11 mouse cellular contexts compared by ENCODE assay signal in genomic region chr9:21034481-21035085, GRCm38 (mm10). TPM values are rescaled to one million over a fixed set of nuclear protein-coding genes. Genes with fewer than 3 reads are reported as not detected.
A peak's percentile ranks its signal among the peaks of the same experiment; 100 is the strongest.
DNase-seq lines count a peak whose midpoint lies in the region; ATAC-seq and TF ChIP-seq lines count a peak whose summit lies in the region.
"Had no signal": no experiment of that assay in that cellular context is flagged by ENCODE, and none has a peak within 500 bp of the region (broad histone marks: within the 10 kb centered on the region; RNA-seq: fewer than 3 reads in every experiment).

No protein-coding gene starts in this region.

- H3K27ac ChIP-seq in forebrain, embryonic 11.5 days (ENCODE audit: low read depth, low read length) = no peak overlapping the region
- no peak overlapping the region for H3K27ac ChIP-seq in forebrain, embryonic 14.5 days (ENCODE audit: low read depth, low read length)
- no peak overlapping the region for H3K27ac ChIP-seq in kidney, postnatal 0 days
- no peak overlapping the region for H3K27ac ChIP-seq in thymus, adult 2 months (ENCODE audit: control insufficient read depth, insufficient read depth, low read length)

- WGBS in forebrain, embryonic 11.5 days = 3% methylated on average over 17 of the region's 17 CpGs
- 2% methylated on average over 17 of the region's 17 CpGs for WGBS in forebrain, embryonic 14.5 days
- WGBS in kidney, postnatal 0 days = 6% methylated on average over 17 of the region's 17 CpGs
- WGBS in thymus, adult 2 months = 13% methylated on average over 17 of the region's 17 CpGs

- H3K4me3 ChIP-seq in forebrain, embryonic 11.5 days (ENCODE audit: low read depth, low read length) = no peak overlapping the region
- no peak overlapping the region for H3K4me3 ChIP-seq in forebrain, embryonic 14.5 days (ENCODE audit: low read depth, low read length)
- peak overlapping the region; percentile 85 for H3K4me3 ChIP-seq in megakaryocyte, embryonic 14.5 days (replicated peaks)
- no peak overlapping the region for H3K4me3 ChIP-seq in kidney, postnatal 0 days (replicated peaks; ENCODE audit: low read depth, low read length)
- H3K4me3 ChIP-seq in thymus, adult 2 months (ENCODE audit: control insufficient read depth, insufficient read depth, low read length) = no peak overlapping the region

- TF ChIP-seq POLR2A in thymus, adult 2 months (IDR thresholded peaks at IDR 0.05; ENCODE audit: control insufficient read depth, extremely low read depth, insufficient read depth, low read length, poor library complexity) = no peak

- no peaks in the 10 kb centered on the region for H3K9me3 ChIP-seq in forebrain, embryonic 11.5 days (ENCODE audit: control insufficient read depth, low read length)
- no peaks in the 10 kb centered on the region; the same call in 1 of the 2 replicates for H3K9me3 ChIP-seq in forebrain, embryonic 14.5 days (replicated peaks; ENCODE audit: control insufficient read depth, low read length)
- H3K9me3 ChIP-seq in megakaryocyte, embryonic 14.5 days = peaks cover 21% of the 10 kb centered on the region
- H3K9me3 ChIP-seq in kidney, postnatal 0 days (replicated peaks; ENCODE audit: low read length) = no peaks in the 10 kb centered on the region

- H3K9ac ChIP-seq in forebrain, embryonic 11.5 days (ENCODE audit: low read length) = no peak overlapping the region
- no peak overlapping the region for H3K9ac ChIP-seq in forebrain, embryonic 14.5 days (ENCODE audit: low read length)
- H3K9ac ChIP-seq in kidney, postnatal 0 days (ENCODE audit: low read depth, low read length) = no peak overlapping the region

- H3K4me1 ChIP-seq in forebrain, embryonic 11.5 days (replicated peaks; ENCODE audit: control insufficient read depth, insufficient read depth, low read length) = peaks cover 27% of the 10 kb centered on the region
- H3K4me1 ChIP-seq in forebrain, embryonic 14.5 days (ENCODE audit: control insufficient read depth, insufficient read depth, low read length) = peaks cover 6% of the 10 kb centered on the region
- H3K4me1 ChIP-seq in megakaryocyte, embryonic 14.5 days = peaks cover 85% of the 10 kb centered on the region
- peaks cover 35% of the 10 kb centered on the region for H3K4me1 ChIP-seq in kidney, postnatal 0 days (replicated peaks; ENCODE audit: insufficient read depth, low read length)
- peaks cover 34% of the 10 kb centered on the region for H3K4me1 ChIP-seq in thymus, adult 2 months (replicated peaks; ENCODE audit: control insufficient read depth, insufficient read depth, low read length)

- no peak for DNase-seq in forebrain, embryonic 11.5 days (ENCODE audit: low spot score)
- DNase-seq in forebrain, embryonic 14.5 days (ENCODE audit: low spot score) = no peak
- no peak for DNase-seq in kidney, postnatal 0 days (ENCODE audit: low spot score)
- peak; percentile 53 for DNase-seq in retina, postnatal 1 day
- no peak for DNase-seq in gastrocnemius, postnatal 4 days (ENCODE audit: low spot score in 2 of 2)
- no peak for DNase-seq in thymus, adult 2 months
- DNase-seq: adrenal gland, postnatal 14 days; thymus, adult 18-20 months had no signal

- H3K4me2 ChIP-seq in forebrain, embryonic 11.5 days (ENCODE audit: low read depth, low read length, severe bottlenecking) = 0 out of 2 replicates have a peak overlapping the region, but pooled peaks have one; percentile 5
- no peak overlapping the region for H3K4me2 ChIP-seq in forebrain, embryonic 14.5 days (ENCODE audit: low read length)
- 0 out of 2 replicates have a peak overlapping the region, but pooled peaks have one; percentile 5 for H3K4me2 ChIP-seq in kidney, postnatal 0 days (ENCODE audit: low read length)

- no peak for TF ChIP-seq CTCF in kidney, postnatal 0 days (IDR thresholded peaks at IDR 0.05; ENCODE audit: low read depth)
- TF ChIP-seq CTCF in thymus, adult 2 months (IDR thresholded peaks at IDR 0.05; ENCODE audit: borderline replicate concordance, control insufficient read depth, extremely low read depth, insufficient read depth, low read length, poor library complexity) = no peak

- peaks cover 91% of the 10 kb centered on the region for H3K27me3 ChIP-seq in forebrain, embryonic 11.5 days (ENCODE audit: control insufficient read depth, insufficient read depth, low read length)
- peaks cover 89% of the 10 kb centered on the region for H3K27me3 ChIP-seq in forebrain, embryonic 14.5 days (replicated peaks; ENCODE audit: control insufficient read depth, insufficient read depth, low read length)
- H3K27me3 ChIP-seq in megakaryocyte, embryonic 14.5 days (replicated peaks) = peaks cover 77% of the 10 kb centered on the region
- peaks cover 59% of the 10 kb centered on the region for H3K27me3 ChIP-seq in kidney, postnatal 0 days (ENCODE audit: insufficient read depth, low read length)
- H3K27me3 ChIP-seq in thymus, adult 2 months (ENCODE audit: control insufficient read depth, insufficient read depth, low read length) = peaks cover 43% of the 10 kb centered on the region

- no peaks in the 10 kb centered on the region for H3K36me3 ChIP-seq in forebrain, embryonic 11.5 days (ENCODE audit: control insufficient read depth, insufficient read depth, low read length)
- no peaks in the 10 kb centered on the region for H3K36me3 ChIP-seq in forebrain, embryonic 14.5 days (ENCODE audit: control insufficient read depth, insufficient read depth, low read length)
- no peaks in the 10 kb centered on the region for H3K36me3 ChIP-seq in megakaryocyte, embryonic 14.5 days (replicated peaks; ENCODE audit: low read length)
- no peaks in the 10 kb centered on the region for H3K36me3 ChIP-seq in kidney, postnatal 0 days (ENCODE audit: insufficient read depth, low read length)
- H3K36me3 ChIP-seq in thymus, adult 2 months (ENCODE audit: control insufficient read depth, insufficient read depth, low read length) = no peaks in the 10 kb centered on the region

- no peak for ATAC-seq in forebrain, embryonic 11.5 days (replicated peaks; ENCODE audit: low FRiP score)
- no peak for ATAC-seq in forebrain, embryonic 14.5 days
- no peak for ATAC-seq in megakaryocyte, adult 5-6 weeks (ENCODE audit: poor library complexity, severe bottlenecking)
- no peak for ATAC-seq in kidney, postnatal 0 days (replicated peaks; ENCODE audit: low FRiP score, low read depth)

RNA-seq across cellular contexts. Expression of gene Icam5, which starts 2.7 kb away (rescaled TPM):
- polyA plus RNA-seq in forebrain, embryonic 11.5 days (2014; fragmentation: Nextera tagmentation; extraction: Ambion mirVana) = not detected in 2 replicates
- polyA plus RNA-seq in forebrain, embryonic 14.5 days (2014; fragmentation: Nextera tagmentation; extraction: Ambion mirVana) = 0.63 and 1.0 TPM in 2 replicates
- 3.0 and 9.9 TPM in 2 replicates for polyA plus RNA-seq in megakaryocyte, embryonic 14.5 days (2012; ENCODE audit: insufficient read depth, low replicate concordance)
- total RNA-seq in megakaryocyte, adult 5-6 weeks (2015) = not detected in 2 replicates
- not detected in 2 replicates for total RNA-seq in megakaryocyte, adult 5-6 weeks (2017)
- 0.21 and 0.27 TPM in 2 replicates for polyA plus RNA-seq in kidney, postnatal 0 days (2015; fragmentation: Nextera tagmentation; extraction: Ambion mirVana)
- under 1 TPM in 1 of 2 experiments, not detected in 1; 0.08 TPM for total RNA-seq in gastrocnemius, postnatal 4 days (2021)
- polyA plus RNA-seq in thymus, adult 2 months (2012; rRNA removed) = 0.63 and 1.0 TPM in 2 replicates
- total RNA-seq: granulocyte monocyte progenitor cell, adult 5-6 weeks had no signal

RNA-seq across cellular contexts. Expression of gene Icam4, which starts 5.4 kb away (rescaled TPM):
- 5.8 and 6.2 TPM in 2 replicates for polyA plus RNA-seq in forebrain, embryonic 11.5 days (2014; fragmentation: Nextera tagmentation; extraction: Ambion mirVana)
- not detected in 2 replicates for polyA plus RNA-seq in forebrain, embryonic 14.5 days (2014; fragmentation: Nextera tagmentation; extraction: Ambion mirVana)
- 5.3 and 7.9 TPM in 2 replicates for polyA plus RNA-seq in megakaryocyte, embryonic 14.5 days (2012; ENCODE audit: insufficient read depth, low replicate concordance)
- 0.91 and 1.1 TPM in 2 replicates for total RNA-seq in megakaryocyte, adult 5-6 weeks (2015)
- total RNA-seq in megakaryocyte, adult 5-6 weeks (2017) = 0.44 and 2.4 TPM in 2 replicates
- 0.26 and 0.50 TPM in 2 replicates for polyA plus RNA-seq in kidney, postnatal 0 days (2015; fragmentation: Nextera tagmentation; extraction: Ambion mirVana)
- total RNA-seq in gastrocnemius, postnatal 4 days (2021) = not detected
- 0.26 and 0.71 TPM in 2 replicates for polyA plus RNA-seq in thymus, adult 2 months (2012; rRNA removed)

RNA-seq across cellular contexts. Expression of gene Icam1, which starts 18.8 kb away (rescaled TPM):
- polyA plus RNA-seq in forebrain, embryonic 11.5 days (2014; fragmentation: Nextera tagmentation; extraction: Ambion mirVana) = 4.2 and 4.8 TPM in 2 replicates
- 2.6 and 3.5 TPM in 2 replicates for polyA plus RNA-seq in forebrain, embryonic 14.5 days (2014; fragmentation: Nextera tagmentation; extraction: Ambion mirVana)
- polyA plus RNA-seq in megakaryocyte, embryonic 14.5 days (2012; ENCODE audit: insufficient read depth, low replicate concordance) = 8.8 and 10.8 TPM in 2 replicates
- 9.6 and 15.3 TPM in 2 replicates for total RNA-seq in megakaryocyte, adult 5-6 weeks (2015)
- 19.5 and 20.5 TPM in 2 replicates for total RNA-seq in megakaryocyte, adult 5-6 weeks (2017)
- 12.3 and 13.4 TPM in 2 replicates for polyA plus RNA-seq in kidney, postnatal 0 days (2015; fragmentation: Nextera tagmentation; extraction: Ambion mirVana)
- total RNA-seq in gastrocnemius, postnatal 4 days (2021) = 1 to 10 TPM; 5.4 to 6.7 TPM
- polyA plus RNA-seq in thymus, adult 2 months (2012; rRNA removed) = 78.1 and 90.8 TPM in 2 replicates

RNA-seq across cellular contexts. Expression of gene Mrpl4, which starts 32.0 kb away (rescaled TPM):
- 119 and 130 TPM in 2 replicates for polyA plus RNA-seq in forebrain, embryonic 11.5 days (2014; fragmentation: Nextera tagmentation; extraction: Ambion mirVana)
- 118 and 129 TPM in 2 replicates for polyA plus RNA-seq in forebrain, embryonic 14.5 days (2014; fragmentation: Nextera tagmentation; extraction: Ambion mirVana)
- 62.4 and 63.4 TPM in 2 replicates for polyA plus RNA-seq in megakaryocyte, embryonic 14.5 days (2012; ENCODE audit: insufficient read depth, low replicate concordance)
- total RNA-seq in megakaryocyte, adult 5-6 weeks (2015) = 47.3 and 63.6 TPM in 2 replicates
- 44.5 and 50.3 TPM in 2 replicates for total RNA-seq in megakaryocyte, adult 5-6 weeks (2017)
- 155 and 158 TPM in 2 replicates for polyA plus RNA-seq in kidney, postnatal 0 days (2015; fragmentation: Nextera tagmentation; extraction: Ambion mirVana)
- 10 to 100 TPM; 42.7 to 49.2 TPM for total RNA-seq in gastrocnemius, postnatal 4 days (2021)
- 125 and 140 TPM in 2 replicates for polyA plus RNA-seq in thymus, adult 2 months (2012; rRNA removed)

RNA-seq across cellular contexts. Expression of gene Zglp1, which starts 32.3 kb away (rescaled TPM):
- 1.2 and 2.9 TPM in 2 replicates for polyA plus RNA-seq in forebrain, embryonic 11.5 days (2014; fragmentation: Nextera tagmentation; extraction: Ambion mirVana)
- polyA plus RNA-seq in forebrain, embryonic 14.5 days (2014; fragmentation: Nextera tagmentation; extraction: Ambion mirVana) = 1.3 and 1.8 TPM in 2 replicates
- polyA plus RNA-seq in megakaryocyte, embryonic 14.5 days (2012; ENCODE audit: insufficient read depth, low replicate concordance) = 3.6 TPM in 1 of 2 replicates, not detected in the other
- 1.2 TPM in 1 of 2 replicates, not detected in the other for total RNA-seq in megakaryocyte, adult 5-6 weeks (2015)
- total RNA-seq in megakaryocyte, adult 5-6 weeks (2017) = not detected in 2 replicates
- 0.29 TPM in 1 of 2 replicates, not detected in the other for polyA plus RNA-seq in kidney, postnatal 0 days (2015; fragmentation: Nextera tagmentation; extraction: Ambion mirVana)
- not detected for total RNA-seq in gastrocnemius, postnatal 4 days (2021)
- 0.79 and 1.1 TPM in 2 replicates for polyA plus RNA-seq in thymus, adult 2 months (2012; rRNA removed)
- total RNA-seq: adrenal gland, postnatal 14 days; granulocyte monocyte progenitor cell, adult 5-6 weeks had no signal
